Mouse (Mus musculus) G1E (cell line): Measurements from ENCODE around the gene Fbxo41. TPM values are rescaled to one million over a fixed set of nuclear protein-coding genes. Genes with fewer than 3 reads are reported as not detected.

ENCODE experiments used
- ATAC-seq: 2 replicates; pipeline ENCODE4 v1.8.0; 2016; ENCODE audit warnings: mild to moderate bottlenecking; ENCODE audit not compliant: insufficient number of reproducible peaks, poor library complexity, low FRiP score, severe bottlenecking; ENCODE audit errors: extremely low read depth
- DNase-seq: peaks from one replicate; pipeline ENCODE4 v3.0.0; 2012; ENCODE audit warnings: low spot score
- H3K27me3 ChIP-seq: 2 replicates; pipeline ENCODE4 v1.6.1; 2012; ENCODE audit warnings: mild to moderate bottlenecking, low read length, inconsistent platforms; ENCODE audit not compliant: insufficient read depth
- H3K36me3 ChIP-seq: replicated peaks from 2 replicates; pipeline ENCODE3; 2012; ENCODE audit warnings: mild to moderate bottlenecking, inconsistent platforms
- H3K4me1 ChIP-seq: 2 replicates; pipeline ENCODE4 v1.6.1; 2012; ENCODE audit warnings: low read depth, low read length, inconsistent platforms, mixed read lengths; ENCODE audit not compliant: insufficient read depth
- H3K4me3 ChIP-seq: 2 replicates; pipeline ENCODE4 v1.5.1; 2012; ENCODE audit warnings: low read depth, mild to moderate bottlenecking, inconsistent platforms, low read length, moderate library complexity, mixed read lengths
- H3K9me3 ChIP-seq: replicated peaks from 2 replicates; pipeline ENCODE4 v1.6.1; 2012; ENCODE audit warnings: inconsistent platforms
- CTCF ChIP-seq: IDR thresholded peaks from 2 replicates; pipeline ENCODE4 v1.5.1; 2012; ENCODE audit warnings: low read depth, low read length, inconsistent platforms, mixed read lengths
- GATA1 ChIP-seq: IDR thresholded peaks from 2 replicates; pipeline ENCODE4 v1.6.1; 2012; ENCODE audit warnings: borderline replicate concordance, low read length, inconsistent platforms, mixed read lengths
- GATA2 ChIP-seq: IDR thresholded peaks from 2 replicates; pipeline ENCODE4 v1.6.1; 2012; ENCODE audit warnings: low read depth, low read length, inconsistent platforms, borderline replicate concordance
- POLR2AphosphoS5 ChIP-seq: IDR thresholded peaks from 2 replicates; pipeline ENCODE4 v1.6.1; 2012; ENCODE audit warnings: low read depth, low read length, inconsistent platforms; ENCODE audit not compliant: insufficient replicate concordance
- TAL1 ChIP-seq: conservative IDR thresholded peaks from 2 replicates; pipeline ENCODE4 v1.6.1; 2012; ENCODE audit warnings: low read depth, low read length, inconsistent platforms, mixed read lengths
- polyA plus RNA-seq: library from polyadenylated mRNA; stranded (reverse); fragments of >175 nt; gene quantifications from 2 replicates; pipeline ENCODE4 v1.2.3, GENCODE M21; 2012
- total RNA-seq, 2 experiments: library from RNA; stranded (forward) in 1 of 2; stranded (reverse) in 1 of 2; fragments of 200-1000 nt in 1 of 2; fragments of >200 nt in 1 of 2; fragmentation: Nextera tagmentation in 1 of 2; gene quantifications; 2 replicates each; pipeline ENCODE4 v1.2.3; 2014 to 2017

The Fbxo41 gene
- total and polyA plus RNA-seq, 3 experiments: 0.05 TPM; not detected in 2

- ATAC-seq (no peak), DNase-seq (no peak)
- Histone ChIP-seq H3K36me3 (no peaks in the 10 kb centered on the region), H3K4me3 (no peak overlapping the region), H3K9me3 (no peaks in the 10 kb centered on the region), H3K4me1 (no peaks in the 10 kb centered on the region), H3K27me3 (peaks cover 4% of the 10 kb centered on the region)
- TF ChIP-seq POLR2AphosphoS5 (no peak), TAL1 (no peak), GATA1 (no peak), GATA2 (no peak), CTCF (no peak)
Observed at GRCm38 (mm10) chr6:85496976-85497375, 5.8 kb downstream of the Fbxo41 start.

- Histone ChIP-seq H3K36me3 (no peaks in the 10 kb centered on the region), H3K4me1 (no peaks in the 10 kb centered on the region), H3K9me3 (no peaks in the 10 kb centered on the region), H3K4me3 (no peak overlapping the region), H3K27me3 (0 out of 2 replicates have a peak, but pooled peaks cover 3% of the 10 kb centered on the region)
- TF ChIP-seq TAL1 (no peak), GATA2 (no peak), CTCF (no peak)
- ATAC-seq (no peak), DNase-seq (no peak)
Observed at GRCm38 (mm10) chr6:85491606-85492005, 11.2 kb downstream of the Fbxo41 start.

- no peak for ATAC-seq
- no peak for TF ChIP-seq GATA1
- TF ChIP-seq TAL1: no peak
- TF ChIP-seq GATA2: no peak
- no peak for TF ChIP-seq POLR2AphosphoS5
- TF ChIP-seq CTCF: no peak
- Histone ChIP-seq H3K4me3 (no peak overlapping the region), H3K27me3 (0 out of 2 replicates have a peak, but pooled peaks cover 3% of the 10 kb centered on the region), H3K4me1 (no peaks in the 10 kb centered on the region), H3K36me3 (no peaks in the 10 kb centered on the region), H3K9me3 (no peaks in the 10 kb centered on the region)
- no peak for DNase-seq
Observed at GRCm38 (mm10) chr6:85490252-85490651, 12.5 kb downstream of the Fbxo41 start.

GRCm38 (mm10) chr6:85489717-85490116 lies 13.1 kb downstream of the Fbxo41 start:
- Histone ChIP-seq H3K9me3 (no peaks in the 10 kb centered on the region), H3K36me3 (no peaks in the 10 kb centered on the region), H3K27me3 (0 out of 2 replicates have a peak, but pooled peaks cover 3% of the 10 kb centered on the region), H3K4me1 (no peaks in the 10 kb centered on the region), H3K4me3 (no peak overlapping the region)
- DNase-seq (no peak), ATAC-seq (no peak)
- TF ChIP-seq GATA1: no peak
- TF ChIP-seq GATA2: no peak
- TF ChIP-seq TAL1: no peak
- no peak for TF ChIP-seq CTCF
- no peak for TF ChIP-seq POLR2AphosphoS5

GRCm38 (mm10) chr6:85488510-85488909 lies 14.3 kb downstream of the Fbxo41 start:
- no peaks in the 10 kb centered on the region for H3K36me3 ChIP-seq
- no peak for DNase-seq
- H3K9me3 ChIP-seq: peaks cover 8% of the 10 kb centered on the region
- TF ChIP-seq POLR2AphosphoS5 (no peak), GATA1 (no peak), CTCF (no peak), TAL1 (no peak), GATA2 (no peak)
- H3K4me3 ChIP-seq: no peak overlapping the region
- ATAC-seq: no peak
- peaks cover 6% of the 10 kb centered on the region; the same call in 1 of the 2 replicates for H3K27me3 ChIP-seq
- H3K4me1 ChIP-seq: no peaks in the 10 kb centered on the region

GRCm38 (mm10) chr6:85485738-85486137 lies 17.1 kb downstream of the Fbxo41 start:
- H3K36me3 ChIP-seq: no peaks in the 10 kb centered on the region
- H3K27me3 ChIP-seq: peaks cover 9% of the 10 kb centered on the region; the same call in 1 of the 2 replicates
- no peak for ATAC-seq

More at GRCm38 (mm10) chr6:85485738-85486137, 17.1 kb downstream of the Fbxo41 start:
- TF ChIP-seq GATA2: no peak
- no peak for TF ChIP-seq GATA1
- no peak for TF ChIP-seq CTCF
- no peak for TF ChIP-seq POLR2AphosphoS5
- TF ChIP-seq TAL1: no peak
- DNase-seq: no peak
- H3K9me3 ChIP-seq: peaks cover 12% of the 10 kb centered on the region
- no peak overlapping the region for H3K4me3 ChIP-seq
- H3K4me1 ChIP-seq: no peaks in the 10 kb centered on the region
